21 mouse cellular contexts compared by ENCODE assay signal in the genomic region with DNA sequence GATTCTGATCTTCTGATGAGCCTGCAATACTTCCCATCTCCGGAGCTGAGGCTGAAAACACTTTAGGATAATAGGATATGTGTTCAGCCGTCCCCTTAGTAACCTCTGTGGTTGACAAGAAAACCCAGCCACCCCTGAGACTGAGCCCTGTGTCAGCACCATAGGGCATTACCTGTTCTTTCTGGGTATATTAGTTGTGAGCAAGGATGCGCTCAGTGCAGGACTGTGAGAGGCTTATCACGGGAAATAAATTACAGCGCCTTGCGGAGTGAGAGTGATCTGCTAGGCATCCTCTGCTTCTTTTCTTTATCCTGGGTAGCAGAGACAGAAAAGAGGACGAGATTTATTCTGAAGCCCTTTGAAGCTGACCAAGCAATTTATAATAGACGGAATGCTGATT.
DNase-seq lines count a peak whose midpoint lies in the region; ATAC-seq and TF ChIP-seq lines count a peak whose summit lies in the region.
"Had no signal": no experiment of that assay in that cellular context is flagged by ENCODE, and none has a peak within 500 bp of the region (broad histone marks: within the 10 kb centered on the region; RNA-seq: fewer than 3 reads in every experiment).

No protein-coding gene starts in this region.

- TF ChIP-seq CTCF in hindbrain, postnatal 0 days (IDR thresholded peaks at IDR 0.05; ENCODE audit: low read depth), result no peak
- no peak for TF ChIP-seq CTCF in gastrocnemius, adult 2 months (IDR thresholded peaks at IDR 0.05)

- ATAC-seq in hindbrain, postnatal 0 days, result no peak
- peak; percentile 58 for ATAC-seq in hindbrain, embryonic 12.5 days (ENCODE audit: low FRiP score)
- ATAC-seq in midbrain, embryonic 16.5 days, result no peak
- ATAC-seq: intestine, embryonic 16.5 days; liver, embryonic 12.5 days had no signal

- no peaks in the 10 kb centered on the region for H3K9me3 ChIP-seq in hindbrain, embryonic 10.5 days
- no peaks in the 10 kb centered on the region for H3K9me3 ChIP-seq in hindbrain, postnatal 0 days (ENCODE audit: low read length)
- no peaks in the 10 kb centered on the region for H3K9me3 ChIP-seq in hindbrain, embryonic 12.5 days (replicated peaks)
- no peaks in the 10 kb centered on the region for H3K9me3 ChIP-seq in midbrain, embryonic 16.5 days (replicated peaks; ENCODE audit: control insufficient read depth, low read length, poor library complexity, severe bottlenecking)
- H3K9me3 ChIP-seq: embryonic facial prominence, embryonic 10.5 days; heart, embryonic 13.5 days; limb, embryonic 12.5 days; liver, embryonic 12.5 days; lung, embryonic 15.5 days; stomach, embryonic 15.5 days had no signal

- DNase-seq in embryo, embryonic 10.5 days (ENCODE audit: low spot score), result peak; percentile 29
- no peak for DNase-seq in embryo, embryonic 9.5 days (ENCODE audit: extremely low spot score)
- DNase-seq in hindbrain, embryonic 10.5 days (ENCODE audit: low spot score), result no peak
- DNase-seq in hindbrain, postnatal 0 days (ENCODE audit: low spot score), result no peak
- no peak for DNase-seq in adipocyte (ENCODE audit: low spot score)
- no peak for DNase-seq in gastrocnemius, adult 2 months
- DNase-seq: adrenal gland, adult 8-10 months; cerebellum, adult 9-11 months; gastrocnemius, postnatal 10 days; heart, postnatal 36 days; thymus, adult 18-20 months had no signal

- H3K27me3 ChIP-seq in hindbrain, embryonic 10.5 days (ENCODE audit: insufficient read depth, poor library complexity, severe bottlenecking), result no peaks in the 10 kb centered on the region
- H3K27me3 ChIP-seq in hindbrain, postnatal 0 days (ENCODE audit: insufficient read depth, low read length), result no peaks in the 10 kb centered on the region
- no peaks in the 10 kb centered on the region for H3K27me3 ChIP-seq in hindbrain, embryonic 12.5 days
- H3K27me3 ChIP-seq in midbrain, embryonic 16.5 days (ENCODE audit: control insufficient read depth, insufficient read depth, low read depth, low read length), result no peaks in the 10 kb centered on the region
- H3K27me3 ChIP-seq: heart, embryonic 13.5 days; limb, embryonic 12.5 days; lung, embryonic 15.5 days; stomach, embryonic 15.5 days had no signal

- H3K4me1 ChIP-seq in hindbrain, embryonic 10.5 days (replicated peaks), result peaks cover 84% of the 10 kb centered on the region
- peaks cover 23% of the 10 kb centered on the region; the same call in 1 of the 2 replicates for H3K4me1 ChIP-seq in hindbrain, postnatal 0 days (ENCODE audit: insufficient read depth, low read length)
- H3K4me1 ChIP-seq in hindbrain, embryonic 12.5 days, result peaks cover 79% of the 10 kb centered on the region
- peaks cover 45% of the 10 kb centered on the region for H3K4me1 ChIP-seq in midbrain, embryonic 16.5 days (ENCODE audit: control insufficient read depth, insufficient read depth, low read length)

- H3K27ac ChIP-seq in hindbrain, embryonic 10.5 days, result peak overlapping the region; percentile 18; the same call in 1 of the 2 replicates
- no peak overlapping the region for H3K27ac ChIP-seq in hindbrain, postnatal 0 days
- peak overlapping the region; percentile 62 for H3K27ac ChIP-seq in hindbrain, embryonic 12.5 days
- H3K27ac ChIP-seq in midbrain, embryonic 16.5 days (ENCODE audit: low read length), result peak overlapping the region; percentile 23; the same call in 1 of the 2 replicates
- H3K27ac ChIP-seq in gastrocnemius, adult 2 months, result no peak overlapping the region
- H3K27ac ChIP-seq: embryonic facial prominence, embryonic 10.5 days; heart, embryonic 13.5 days; limb, embryonic 12.5 days; liver, embryonic 12.5 days; lung, embryonic 15.5 days; macrophage; stomach, embryonic 15.5 days had no signal

- no peak overlapping the region for H3K4me3 ChIP-seq in hindbrain, embryonic 10.5 days
- no peak overlapping the region for H3K4me3 ChIP-seq in hindbrain, postnatal 0 days (ENCODE audit: low read length)
- no peak overlapping the region for H3K4me3 ChIP-seq in hindbrain, embryonic 12.5 days
- no peak overlapping the region for H3K4me3 ChIP-seq in midbrain, embryonic 16.5 days (ENCODE audit: low read depth, low read length)
- H3K4me3 ChIP-seq in gastrocnemius, adult 2 months, result no peak overlapping the region
- H3K4me3 ChIP-seq: embryonic facial prominence, embryonic 10.5 days; heart, embryonic 13.5 days; limb, embryonic 12.5 days; liver, embryonic 12.5 days; lung, embryonic 15.5 days; stomach, embryonic 15.5 days had no signal

- no peak overlapping the region for H3K9ac ChIP-seq in hindbrain, postnatal 0 days (replicated peaks; ENCODE audit: low read length)
- H3K9ac ChIP-seq in hindbrain, embryonic 12.5 days, result no peak overlapping the region
- H3K9ac ChIP-seq in midbrain, embryonic 16.5 days (ENCODE audit: low read depth, low read length), result no peak overlapping the region
- H3K9ac ChIP-seq: heart, embryonic 13.5 days; limb, embryonic 12.5 days; liver, embryonic 12.5 days; lung, embryonic 15.5 days; stomach, embryonic 15.5 days had no signal

- no peak overlapping the region for H3K4me2 ChIP-seq in hindbrain, postnatal 0 days (ENCODE audit: low read depth, low read length)
- no peak overlapping the region for H3K4me2 ChIP-seq in hindbrain, embryonic 12.5 days (replicated peaks)
- H3K4me2 ChIP-seq in midbrain, embryonic 16.5 days (ENCODE audit: low read length), result no peak overlapping the region
- H3K4me2 ChIP-seq: heart, embryonic 13.5 days; limb, embryonic 12.5 days; liver, embryonic 12.5 days; lung, embryonic 15.5 days; stomach, embryonic 15.5 days had no signal

- WGBS in hindbrain, embryonic 10.5 days, result 65% methylated on average over 8 of the region's 8 CpGs
- WGBS in hindbrain, postnatal 0 days, result 44% methylated on average over 8 of the region's 8 CpGs
- WGBS in hindbrain, embryonic 12.5 days, result 35% methylated on average over 8 of the region's 8 CpGs
- 15% methylated on average over 8 of the region's 8 CpGs for WGBS in midbrain, embryonic 16.5 days

- intact Hi-C loops in gastrocnemius, adult 2 months (cut with DNase I), result no loop called here

- H3K36me3 ChIP-seq in hindbrain, embryonic 10.5 days, result no peaks in the 10 kb centered on the region
- H3K36me3 ChIP-seq in hindbrain, postnatal 0 days (ENCODE audit: insufficient read depth, low read length), result no peaks in the 10 kb centered on the region
- H3K36me3 ChIP-seq in hindbrain, embryonic 12.5 days, result no peaks in the 10 kb centered on the region
- no peaks in the 10 kb centered on the region for H3K36me3 ChIP-seq in midbrain, embryonic 16.5 days (ENCODE audit: control insufficient read depth, insufficient read depth, low read length)
- H3K36me3 ChIP-seq: embryonic facial prominence, embryonic 10.5 days; heart, embryonic 13.5 days; limb, embryonic 12.5 days; liver, embryonic 12.5 days; lung, embryonic 15.5 days; stomach, embryonic 15.5 days had no signal

Comparison
In these comparisons a context has a peak if more than half of its experiments do, and no peak if none do; other contexts are left out.
1. H3K27ac ChIP-seq: peak in hindbrain, embryonic 10.5 days (single experiment), hindbrain, embryonic 12.5 days (single experiment) and midbrain, embryonic 16.5 days (single experiment); none in hindbrain, postnatal 0 days (single experiment) and gastrocnemius, adult 2 months (single experiment).